Mouse (Mus musculus) megakaryocyte, embryonic 14.5 days (primary cell): Measurements from ENCODE around the gene Ism1.

Experiments
- FLI1 ChIP-seq: IDR thresholded peaks from 2 replicates; pipeline ENCODE4 v1.6.1; 2012; ENCODE audit warnings: low read length, inconsistent platforms, mixed read lengths
- GATA1 ChIP-seq: IDR thresholded peaks from 3 replicates; pipeline ENCODE4 v1.6.1; 2012; ENCODE audit warnings: mixed read lengths, low read length, inconsistent platforms, borderline replicate concordance

GRCm38 (mm10) chr2:139757021-139757420 is 79.0 kb downstream of the Ism1 start:
- TF ChIP-seq FLI1 (no peak), GATA1 (no peak)
